Mouse (Mus musculus) embryonic facial prominence, embryonic 13.5 days (tissue): ENCODE measurements around the gene Fam120a. TPM values are rescaled to one million over a fixed set of nuclear protein-coding genes. Genes with fewer than 3 reads are reported as not detected.

Experiments
- ATAC-seq: fragments of 200-750 bp; cut with Nextera tagmentation; 2 replicates; pipeline ENCODE4 v1.8.0; 2017; ENCODE audit warnings: low read depth; ENCODE audit not compliant: insufficient number of reproducible peaks, insufficient read depth, low FRiP score, low TSS enrichment
- H3K27ac ChIP-seq: fragments of 300-500 bp; sonication (generic); 2 replicates; pipeline ENCODE4 v1.5.1; 2015; ENCODE audit warnings: moderate library complexity, mild to moderate bottlenecking, inconsistent platforms
- H3K27me3 ChIP-seq: fragments of 300-500 bp; sonication (generic); 2 replicates; pipeline ENCODE4 v1.6.1; 2015; ENCODE audit warnings: mild to moderate bottlenecking, inconsistent platforms
- H3K36me3 ChIP-seq: fragments of 300-500 bp; sonication (generic); 2 replicates; pipeline ENCODE4 v1.6.1; 2015; ENCODE audit warnings: mild to moderate bottlenecking, inconsistent platforms
- H3K4me1 ChIP-seq: fragments of 300-500 bp; sonication (generic); 2 replicates; pipeline ENCODE4 v1.6.1; 2015; ENCODE audit warnings: inconsistent platforms
- H3K4me2 ChIP-seq: fragments of 300-500 bp; sonication (generic); 2 replicates; pipeline ENCODE4 v1.6.1; 2015; ENCODE audit warnings: moderate library complexity, mild to moderate bottlenecking, inconsistent platforms
- H3K4me3 ChIP-seq: fragments of 300-500 bp; sonication (generic); 2 replicates; pipeline ENCODE4 v1.5.1; 2015; ENCODE audit warnings: mild to moderate bottlenecking, inconsistent platforms
- H3K9ac ChIP-seq: fragments of 300-500 bp; sonication (generic); 2 replicates; pipeline ENCODE4 v1.6.1; 2015; ENCODE audit warnings: mild to moderate bottlenecking, inconsistent platforms
- H3K9me3 ChIP-seq: fragments of 300-500 bp; sonication (generic); 2 replicates; pipeline ENCODE4 v1.6.1; 2016; ENCODE audit warnings: inconsistent platforms
- WGBS: fragments of 180-500 bp; shearing (Covaris S2); methylation state at CpG from one replicate; pipeline ENCODE4 v1.1.7; 2015; ENCODE audit warnings: mixed read lengths; 5-methylcytosine and 5-hydroxymethylcytosine counted together
- polyA plus RNA-seq: library from polyadenylated mRNA; unstranded; fragments of >200 nt; fragmentation: Nextera tagmentation; extraction: Ambion mirVana; gene quantifications from 2 replicates; pipeline ENCODE4 v1.2.1, GENCODE M21; 2015

Gene Fam120a
- polyA plus RNA-seq, 1 experiment from 2014 or later: 25.1 TPM

- no peak for ATAC-seq
- H3K9ac ChIP-seq: no peak overlapping the region
These were observed 36.1 kb downstream of the Fam120a start for GRCm38 (mm10) chr13:48931687-48932086.

GRCm38 (mm10) chr13:48931232-48931631 lies 36.6 kb downstream of the Fam120a start:
- Histone ChIP-seq H3K9ac (no peak overlapping the region), H3K27ac (no peak overlapping the region), H3K9me3 (no peaks in the 10 kb centered on the region), H3K4me2 (no peak overlapping the region), H3K4me3 (no peak overlapping the region), H3K36me3 (peaks cover 77% of the 10 kb centered on the region), H3K4me1 (peaks cover 7% of the 10 kb centered on the region; the same call in 1 of the 2 replicates), H3K27me3 (no peaks in the 10 kb centered on the region)
- ATAC-seq: no peak
- 90% methylated on average over 5 of the region's 5 CpGs for WGBS

More at GRCm38 (mm10) chr13:48931687-48932086, 36.1 kb downstream of the Fam120a start:
- Histone ChIP-seq H3K27ac (no peak overlapping the region), H3K9me3 (no peaks in the 10 kb centered on the region), H3K4me2 (no peak overlapping the region), H3K4me1 (peaks cover 7% of the 10 kb centered on the region; the same call in 1 of the 2 replicates), H3K36me3 (peaks cover 73% of the 10 kb centered on the region), H3K4me3 (no peak overlapping the region), H3K27me3 (no peaks in the 10 kb centered on the region)

- no peaks in the 10 kb centered on the region for H3K9me3 ChIP-seq
- no peak overlapping the region for H3K9ac ChIP-seq
- peaks cover 78% of the 10 kb centered on the region for H3K36me3 ChIP-seq
- no peak overlapping the region for H3K27ac ChIP-seq
- 87% methylated on average over 3 of the region's 3 CpGs for WGBS
- no peak overlapping the region for H3K4me2 ChIP-seq
- H3K4me3 ChIP-seq: no peak overlapping the region
- H3K4me1 ChIP-seq: 0 out of 2 replicates have a peak, but pooled peaks cover 1% of the 10 kb centered on the region
- H3K27me3 ChIP-seq: no peaks in the 10 kb centered on the region
- ATAC-seq: no peak
These were observed 38.2 kb downstream of the Fam120a start for GRCm38 (mm10) chr13:48929535-48930110.

- Histone ChIP-seq H3K4me3 (no peak overlapping the region), H3K27ac (no peak overlapping the region), H3K4me2 (no peak overlapping the region), H3K36me3 (peaks cover 65% of the 10 kb centered on the region), H3K4me1 (no peaks in the 10 kb centered on the region), H3K9me3 (no peaks in the 10 kb centered on the region), H3K27me3 (no peaks in the 10 kb centered on the region), H3K9ac (no peak overlapping the region)
- ATAC-seq: no peak
- 91% methylated on average over 2 of the region's 2 CpGs for WGBS
These were observed 40.2 kb downstream of the Fam120a start for GRCm38 (mm10) chr13:48927609-48928008.

GRCm38 (mm10) chr13:48922712-48923111 lies 45.1 kb downstream of the Fam120a start:
- H3K4me3 ChIP-seq: no peak overlapping the region
- H3K4me2 ChIP-seq: no peak overlapping the region
- H3K4me1 ChIP-seq: no peaks in the 10 kb centered on the region
- WGBS: 91% methylated on average over 2 of the region's 2 CpGs
- no peak overlapping the region for H3K9ac ChIP-seq
- H3K9me3 ChIP-seq: no peaks in the 10 kb centered on the region
- peaks cover 60% of the 10 kb centered on the region for H3K36me3 ChIP-seq
- H3K27me3 ChIP-seq: no peaks in the 10 kb centered on the region
- ATAC-seq: no peak
- H3K27ac ChIP-seq: no peak overlapping the region

DNA sequence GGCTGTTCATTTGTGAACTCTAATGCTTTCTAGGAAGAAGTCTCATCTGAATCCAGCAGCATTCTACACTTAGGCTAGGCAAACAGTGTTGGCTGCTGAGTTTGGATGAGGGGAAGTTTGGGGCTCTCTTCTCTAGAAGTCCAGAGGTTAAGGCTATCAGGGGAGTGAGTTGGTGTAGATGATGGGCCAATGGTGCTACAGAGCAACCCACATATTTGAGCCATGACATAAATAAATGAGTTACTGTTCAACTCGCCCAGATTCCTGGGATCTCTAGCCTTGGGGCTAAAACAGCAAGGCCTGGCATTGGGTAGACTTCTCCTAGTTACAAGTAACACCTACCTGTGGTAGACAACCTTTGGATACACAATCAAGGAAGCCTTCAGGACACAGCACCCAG lies 46.6 kb downstream of the Fam120a start:
- WGBS: 76% methylated on average over 1 of the region's 1 CpGs
- H3K4me1 ChIP-seq: no peaks in the 10 kb centered on the region
- H3K9me3 ChIP-seq: no peaks in the 10 kb centered on the region
- H3K27me3 ChIP-seq: no peaks in the 10 kb centered on the region
- H3K4me3 ChIP-seq: no peak overlapping the region
- no peak for ATAC-seq
- no peak overlapping the region for H3K27ac ChIP-seq
- no peak overlapping the region for H3K9ac ChIP-seq
- H3K4me2 ChIP-seq: no peak overlapping the region
- peaks cover 62% of the 10 kb centered on the region for H3K36me3 ChIP-seq

DNA sequence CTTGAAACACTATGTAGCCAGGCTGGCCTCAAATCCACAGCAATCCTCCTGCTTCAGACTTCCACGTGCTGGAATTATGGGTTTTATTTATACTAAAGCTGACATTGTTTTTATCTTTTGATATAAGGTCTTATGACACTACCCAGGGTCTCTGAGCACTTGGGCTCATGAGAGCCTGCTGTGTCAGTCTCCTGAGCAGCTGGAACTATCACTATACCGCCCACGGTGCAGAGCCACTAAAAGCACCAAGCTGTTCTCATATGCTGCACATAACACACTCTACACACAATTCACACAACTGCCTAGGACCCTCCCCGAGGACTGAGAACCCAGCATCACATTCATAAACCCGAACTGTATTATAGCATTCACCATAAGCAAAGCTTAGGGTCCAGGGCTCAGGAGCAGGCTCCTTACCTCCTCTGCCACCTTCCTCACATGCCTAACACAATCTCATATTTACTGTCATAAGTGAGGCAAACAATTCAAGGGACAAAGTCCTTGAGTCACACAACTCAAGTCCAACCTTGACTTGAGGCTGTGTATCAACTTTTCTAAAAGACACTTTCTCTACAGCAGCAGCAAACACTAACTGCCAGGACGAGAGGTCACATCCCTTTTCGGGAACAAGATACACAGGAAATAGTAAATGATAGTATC lies 47.9 kb downstream of the Fam120a start:
- peaks cover 69% of the 10 kb centered on the region for H3K36me3 ChIP-seq
- no peak for ATAC-seq
- 83% methylated on average over 7 of the region's 7 CpGs for WGBS

DNA sequence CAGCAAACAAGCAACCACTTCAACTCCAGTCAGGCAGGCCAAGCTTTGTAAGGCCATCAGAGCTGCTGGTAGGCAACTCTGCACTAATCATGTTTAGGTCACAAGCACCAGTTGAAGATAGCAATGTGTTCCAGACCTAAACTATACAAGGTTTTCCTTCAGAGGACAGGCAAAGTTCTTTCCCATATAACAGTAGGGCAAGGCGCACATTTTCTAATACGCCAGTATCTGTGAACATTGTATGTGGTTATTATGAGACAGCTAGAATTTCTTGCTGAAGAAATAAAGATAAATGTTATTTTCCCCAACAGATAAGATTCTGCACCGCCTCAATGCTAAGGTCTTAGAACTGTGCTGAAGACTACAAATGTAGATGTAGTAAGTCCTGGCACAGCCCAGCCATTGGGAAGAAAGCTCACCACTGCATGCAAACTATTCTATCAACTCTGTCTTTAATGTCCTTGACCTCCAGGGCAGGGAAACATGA lies 50.7 kb downstream of the Fam120a start:
- Histone ChIP-seq H3K4me3 (no peak overlapping the region), H3K9ac (no peak overlapping the region), H3K4me2 (no peak overlapping the region), H3K9me3 (no peaks in the 10 kb centered on the region), H3K27me3 (no peaks in the 10 kb centered on the region), H3K27ac (no peak overlapping the region), H3K4me1 (no peaks in the 10 kb centered on the region), H3K36me3 (peaks cover 84% of the 10 kb centered on the region)
- no peak for ATAC-seq
- 96% methylated on average over 3 of the region's 3 CpGs for WGBS

More for the DNA sequence above, 47.9 kb downstream of the Fam120a start:
- no peak overlapping the region for H3K4me3 ChIP-seq
- H3K9ac ChIP-seq: no peak overlapping the region
- H3K27me3 ChIP-seq: no peaks in the 10 kb centered on the region
- no peak overlapping the region for H3K27ac ChIP-seq
- no peaks in the 10 kb centered on the region for H3K4me1 ChIP-seq
- no peaks in the 10 kb centered on the region for H3K9me3 ChIP-seq
- H3K4me2 ChIP-seq: no peak overlapping the region

DNA sequence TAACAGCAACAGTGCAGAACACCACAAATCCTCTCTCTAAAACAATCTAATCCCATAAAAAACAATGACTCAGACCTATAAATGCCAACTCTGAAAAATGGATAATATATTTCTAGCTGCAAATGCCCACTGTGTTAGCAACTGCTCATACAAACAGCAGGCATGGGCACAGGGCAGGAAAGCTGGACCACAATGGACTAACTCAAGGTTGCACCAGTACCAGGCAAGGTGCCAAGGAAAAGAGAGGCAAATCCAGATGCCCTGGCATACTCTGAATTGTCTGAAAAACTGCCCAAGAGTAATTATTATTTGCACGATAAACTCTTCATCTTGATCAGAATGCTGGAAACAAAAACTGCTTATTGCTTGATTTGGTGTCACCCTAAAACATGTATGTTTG lies 54.1 kb downstream of the Fam120a start:
- H3K4me2 ChIP-seq: no peak overlapping the region
- H3K4me3 ChIP-seq: no peak overlapping the region
- H3K36me3 ChIP-seq: peaks cover 76% of the 10 kb centered on the region
- WGBS: 86% methylated on average over 1 of the region's 1 CpGs
- ATAC-seq: no peak
- no peaks in the 10 kb centered on the region for H3K27me3 ChIP-seq
- no peaks in the 10 kb centered on the region for H3K4me1 ChIP-seq
- H3K9ac ChIP-seq: no peak overlapping the region
- H3K27ac ChIP-seq: no peak overlapping the region
- H3K9me3 ChIP-seq: no peaks in the 10 kb centered on the region

GRCm38 (mm10) chr13:48913141-48913540 lies 54.7 kb downstream of the Fam120a start:
- WGBS: 89% methylated on average over 3 of the region's 3 CpGs
- ATAC-seq: no peak
- Histone ChIP-seq H3K9ac (no peak overlapping the region), H3K4me2 (no peak overlapping the region), H3K4me3 (no peak overlapping the region), H3K36me3 (peaks cover 81% of the 10 kb centered on the region), H3K4me1 (no peaks in the 10 kb centered on the region), H3K27me3 (no peaks in the 10 kb centered on the region), H3K9me3 (no peaks in the 10 kb centered on the region), H3K27ac (no peak overlapping the region)

GRCm38 (mm10) chr13:48911426-48911825 lies 56.4 kb downstream of the Fam120a start:
- WGBS: 91% methylated on average over 7 of the region's 7 CpGs
- no peaks in the 10 kb centered on the region for H3K27me3 ChIP-seq
- no peak overlapping the region for H3K4me2 ChIP-seq
- H3K9me3 ChIP-seq: no peaks in the 10 kb centered on the region
- H3K4me3 ChIP-seq: no peak overlapping the region
- no peak for ATAC-seq
- no peak overlapping the region for H3K27ac ChIP-seq
- peaks cover 77% of the 10 kb centered on the region for H3K36me3 ChIP-seq
- H3K9ac ChIP-seq: no peak overlapping the region
- no peaks in the 10 kb centered on the region for H3K4me1 ChIP-seq

DNA sequence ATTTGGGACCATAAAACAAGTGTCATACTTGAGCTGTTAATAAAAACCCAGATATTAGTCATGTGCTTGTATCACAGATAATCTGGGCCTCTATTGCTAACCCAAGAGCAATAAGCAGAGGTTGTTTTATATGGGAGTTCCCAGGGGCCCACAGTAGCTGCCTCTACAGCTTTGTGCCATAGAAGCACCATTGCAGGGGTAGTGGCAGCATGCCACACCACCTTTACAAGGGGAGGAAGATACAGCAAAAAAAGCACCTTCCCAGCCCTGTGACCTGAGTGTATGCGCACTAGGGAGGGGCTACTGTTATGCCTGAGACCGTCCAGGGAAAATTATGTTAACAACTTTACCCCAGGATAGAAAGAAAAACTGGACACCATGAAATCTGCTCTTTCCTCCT lies 62.4 kb downstream of the Fam120a start:
- no peak for ATAC-seq
- no peaks in the 10 kb centered on the region for H3K27me3 ChIP-seq
- no peak overlapping the region for H3K4me3 ChIP-seq
- WGBS: 85% methylated on average over 2 of the region's 2 CpGs
- H3K4me2 ChIP-seq: no peak overlapping the region
- peaks cover 77% of the 10 kb centered on the region for H3K36me3 ChIP-seq
- H3K27ac ChIP-seq: no peak overlapping the region
- H3K4me1 ChIP-seq: no peaks in the 10 kb centered on the region
- H3K9ac ChIP-seq: no peak overlapping the region
- H3K9me3 ChIP-seq: no peaks in the 10 kb centered on the region
